Mouse (Mus musculus) spleen, adult 18-20 months (tissue): ENCODE measurements around the gene Syt8.

Experiments
- DNase-seq, 2 experiments: peaks; one replicate each; pipeline ENCODE4 v3.0.0; 2022; ENCODE audit warnings: mixed read lengths in 2 of 2

Syt8 gene

GRCm38 (mm10) chr7:142449038-142449617 is 14.5 kb downstream of the Syt8 start:
- DNase-seq, result no peak

- no peak for DNase-seq
Measured at GRCm38 (mm10) chr7:142454706-142455105, 20.1 kb downstream of the Syt8 start.

GRCm38 (mm10) chr7:142455251-142455650 is 20.6 kb downstream of the Syt8 start:
- DNase-seq, result no peak

- peak in 1 of 2 experiments; percentile 4 for DNase-seq
Measured at GRCm38 (mm10) chr7:142456806-142457205, 22.2 kb downstream of the Syt8 start.

GRCm38 (mm10) chr7:142457227-142457811 is 22.7 kb downstream of the Syt8 start:
- no peak for DNase-seq

- DNase-seq, result no peak
Measured at GRCm38 (mm10) chr7:142458026-142458425, 23.4 kb downstream of the Syt8 start.

GRCm38 (mm10) chr7:142458676-142459298 is 24.1 kb downstream of the Syt8 start:
- no peak for DNase-seq

- DNase-seq, result no peak
Measured at GRCm38 (mm10) chr7:142459299-142459691, 24.6 kb downstream of the Syt8 start.

GRCm38 (mm10) chr7:142460636-142461077 is 26.0 kb downstream of the Syt8 start, which contains the start of gene Lsp1:
Lsp1 (plus strand) TSS chr7:142460809.
- peak; percentile 44 to 53 for DNase-seq

- DNase-seq, result peak in 1 of 2 experiments; percentile 29
Measured at GRCm38 (mm10) chr7:142461446-142461845, 26.8 kb downstream of the Syt8 start.

GRCm38 (mm10) chr7:142462190-142462589 is 27.5 kb downstream of the Syt8 start:
- DNase-seq, result peak in 1 of 2 experiments; percentile 12

- DNase-seq, result peak; percentile 19 to 34
Measured at GRCm38 (mm10) chr7:142462594-142463078, 28.0 kb downstream of the Syt8 start.

GRCm38 (mm10) chr7:142470171-142470691 is 35.6 kb downstream of the Syt8 start:
- DNase-seq, result no peak

GRCm38 (mm10) chr7:142470808-142471413 is 36.3 kb downstream of the Syt8 start:
- DNase-seq, result no peak

- DNase-seq, result no peak
Measured at GRCm38 (mm10) chr7:142471414-142471861, 36.8 kb downstream of the Syt8 start.

- peak in 1 of 2 experiments; percentile 8 for DNase-seq
Measured at GRCm38 (mm10) chr7:142471884-142472570, 37.4 kb downstream of the Syt8 start.

- peak in 1 of 2 experiments; percentile 2 for DNase-seq
Measured at GRCm38 (mm10) chr7:142472936-142473335, 38.3 kb downstream of the Syt8 start.

GRCm38 (mm10) chr7:142473476-142473875 is 38.8 kb downstream of the Syt8 start:
- peak in 1 of 2 experiments; percentile 2 for DNase-seq

GRCm38 (mm10) chr7:142474799-142475198 is 40.1 kb downstream of the Syt8 start:
- DNase-seq, result peak in 1 of 2 experiments; percentile 6

- peak in 1 of 2 experiments; percentile 2 for DNase-seq
Measured at GRCm38 (mm10) chr7:142475641-142476040, 41.0 kb downstream of the Syt8 start.

- no peak for DNase-seq
Measured at GRCm38 (mm10) chr7:142476271-142476670, 41.6 kb downstream of the Syt8 start.

- no peak for DNase-seq
Measured at GRCm38 (mm10) chr7:142476795-142477452, 42.3 kb downstream of the Syt8 start.
